Mouse (Mus musculus) hindbrain, embryonic 15.5 days (tissue): ENCODE data around the gene Pclo. TPM values are rescaled to one million over a fixed set of nuclear protein-coding genes. Genes with fewer than 3 reads are reported as not detected.
"Not testable (repeated sequence)": the region's sequence is repeated elsewhere in the genome, so short reads cannot be mapped to it uniquely, and the experiment has no call there.

Experiments used
- ATAC-seq: fragments of 200-750 bp; cut with Nextera tagmentation; 2 replicates; pipeline ENCODE4 v1.8.0; 2017; ENCODE audit warnings: low read depth, moderate number of reproducible peaks, moderate TSS enrichment; ENCODE audit not compliant: low FRiP score
- H3K27ac ChIP-seq: fragments of 300-500 bp; sonication (generic); replicated peaks from 2 replicates; pipeline ENCODE4 v1.5.1; 2015; ENCODE audit warnings: mild to moderate bottlenecking, inconsistent platforms
- H3K27me3 ChIP-seq: fragments of 300-500 bp; sonication (generic); 2 replicates; pipeline ENCODE4 v1.6.1; 2015; ENCODE audit warnings: control low read depth, inconsistent platforms
- H3K36me3 ChIP-seq: fragments of 300-500 bp; sonication (generic); 2 replicates; pipeline ENCODE4 v1.6.1; 2015; ENCODE audit warnings: control low read depth, inconsistent platforms
- H3K4me1 ChIP-seq: fragments of 300-500 bp; sonication (generic); replicated peaks from 2 replicates; pipeline ENCODE4 v1.6.1; 2015; ENCODE audit warnings: control low read depth, inconsistent platforms
- H3K4me2 ChIP-seq: fragments of 300-500 bp; sonication (generic); 2 replicates; pipeline ENCODE4 v1.6.1; 2015; ENCODE audit warnings: moderate library complexity, mild to moderate bottlenecking, inconsistent platforms
- H3K4me3 ChIP-seq: fragments of 300-500 bp; sonication (generic); 2 replicates; pipeline ENCODE4 v1.5.1; 2015; ENCODE audit warnings: mild to moderate bottlenecking, inconsistent platforms
- H3K9ac ChIP-seq: fragments of 300-500 bp; sonication (generic); 2 replicates; pipeline ENCODE4 v1.6.1; 2015; ENCODE audit warnings: inconsistent platforms
- H3K9me3 ChIP-seq: fragments of 300-500 bp; sonication (generic); 2 replicates; pipeline ENCODE4 v1.6.1; 2016; ENCODE audit warnings: control low read depth, inconsistent platforms
- WGBS: fragments of 180-500 bp; shearing (Covaris S2); methylation state at CpG from one replicate; pipeline ENCODE4 v1.1.7; 2015; 5-methylcytosine and 5-hydroxymethylcytosine counted together
- polyA plus RNA-seq: library from polyadenylated mRNA; unstranded; fragments of >200 nt; fragmentation: Nextera tagmentation; extraction: Ambion mirVana; gene quantifications from 2 replicates; pipeline ENCODE4 v1.2.1, GENCODE M21; 2015

Gene Pclo
- polyA plus RNA-seq, 1 experiment from 2014 or later, result 13.5 TPM

GRCm38 (mm10) chr5:14834155-14834991 lies 319.7 kb downstream of the Pclo start:
- Histone ChIP-seq H3K27ac (no peak overlapping the region; the same call in 1 of the 2 replicates), H3K4me3 (no peak overlapping the region), H3K36me3 (no peaks in the 10 kb centered on the region), H3K27me3 (no peaks in the 10 kb centered on the region), H3K9ac (no peak overlapping the region), H3K9me3 (no peaks in the 10 kb centered on the region), H3K4me2 (no peak overlapping the region), H3K4me1 (0 out of 2 replicates have a peak, but pooled peaks cover 5% of the 10 kb centered on the region)
- no peak for ATAC-seq
- WGBS, result 64% methylated on average over 4 of the region's 4 CpGs

GRCm38 (mm10) chr5:14853650-14854049 lies 338.9 kb downstream of the Pclo start:
- Histone ChIP-seq H3K4me2 (no peak overlapping the region), H3K9ac (no peak overlapping the region), H3K4me3 (no peak overlapping the region), H3K4me1 (no peaks in the 10 kb centered on the region), H3K27ac (no peak overlapping the region), H3K27me3 (no peaks in the 10 kb centered on the region), H3K9me3 (no peaks in the 10 kb centered on the region), H3K36me3 (peaks cover 1% of the 10 kb centered on the region; the same call in 1 of the 2 replicates)
- no peak for ATAC-seq

GRCm38 (mm10) chr5:14885291-14885690 lies 370.6 kb downstream of the Pclo start:
- not testable (repeated sequence) for ATAC-seq, H3K9ac ChIP-seq, H3K27ac ChIP-seq, H3K4me1 ChIP-seq, H3K9me3 ChIP-seq, H3K4me2 ChIP-seq, H3K4me3 ChIP-seq, H3K27me3 ChIP-seq, H3K36me3 ChIP-seq
- 67% methylated on average over 2 of the region's 2 CpGs for WGBS

GRCm38 (mm10) chr5:14892242-14892641 lies 377.5 kb downstream of the Pclo start:
- no peak overlapping the region for H3K4me3 ChIP-seq
- no peak overlapping the region for H3K9ac ChIP-seq
- H3K9me3 ChIP-seq, result no peaks in the 10 kb centered on the region
- H3K4me1 ChIP-seq, result no peaks in the 10 kb centered on the region
- no peaks in the 10 kb centered on the region for H3K27me3 ChIP-seq
- no peak for ATAC-seq
- no peak overlapping the region for H3K27ac ChIP-seq
- WGBS, result 68% methylated on average over 3 of the region's 3 CpGs
- no peaks in the 10 kb centered on the region for H3K36me3 ChIP-seq
- no peak overlapping the region for H3K4me2 ChIP-seq

GRCm38 (mm10) chr5:14903539-14903938 lies 388.8 kb downstream of the Pclo start:
- not testable (repeated sequence) for H3K27ac ChIP-seq, H3K27me3 ChIP-seq, H3K4me2 ChIP-seq, H3K9ac ChIP-seq, H3K9me3 ChIP-seq, H3K4me1 ChIP-seq, H3K4me3 ChIP-seq, ATAC-seq, H3K36me3 ChIP-seq
- 19% methylated on average over 3 of the region's 3 CpGs for WGBS
